Mouse (Mus musculus) natural killer cell, adult 2 months (primary cell): ENCODE data around the gene Masp1.

Experiments
- DNase-seq, 2 experiments: peaks; one replicate each; pipeline ENCODE4 v3.0.0; 2022; ENCODE audit warnings: low spot score in 2 of 2

Gene Masp1

GRCm38 (mm10) chr16:23458906-23459588 lies 61.6 kb downstream of the Masp1 start:
- no peak for DNase-seq

- DNase-seq = peak; percentile 13 to 25
Measured at GRCm38 (mm10) chr16:23457338-23457737, 63.3 kb downstream of the Masp1 start.

GRCm38 (mm10) chr16:23456534-23456933 lies 64.1 kb downstream of the Masp1 start:
- no peak for DNase-seq

GRCm38 (mm10) chr16:23454376-23454775 lies 66.2 kb downstream of the Masp1 start:
- no peak for DNase-seq

GRCm38 (mm10) chr16:23452476-23452875 lies 68.1 kb downstream of the Masp1 start:
- peak in 1 of 2 experiments; percentile 14 for DNase-seq

GRCm38 (mm10) chr16:23450816-23451215 lies 69.8 kb downstream of the Masp1 start:
- DNase-seq = no peak

GRCm38 (mm10) chr16:23449946-23450345 lies 70.7 kb downstream of the Masp1 start:
- DNase-seq = no peak

GRCm38 (mm10) chr16:23444231-23444630 lies 76.4 kb downstream of the Masp1 start:
- no peak for DNase-seq

GRCm38 (mm10) chr16:23437404-23438166 lies 83.0 kb downstream of the Masp1 start:
- DNase-seq = no peak

GRCm38 (mm10) chr16:23429991-23430390 lies 90.6 kb downstream of the Masp1 start:
- DNase-seq = no peak

- no peak for DNase-seq
Measured at GRCm38 (mm10) chr16:23428647-23429319, 91.8 kb downstream of the Masp1 start, which contains the start of gene Rtp1. Gene Rtp1, plus strand, starts transcription at chr16:23429133.

- DNase-seq = no peak
Measured at GRCm38 (mm10) chr16:23427701-23428100, 92.9 kb downstream of the Masp1 start.

- no peak for DNase-seq
Measured at GRCm38 (mm10) chr16:23423825-23424224, 96.8 kb downstream of the Masp1 start.

GRCm38 (mm10) chr16:23419565-23420085 lies 101.0 kb downstream of the Masp1 start:
- no peak for DNase-seq

GRCm38 (mm10) chr16:23417456-23418240 lies 103.0 kb downstream of the Masp1 start:
- no peak for DNase-seq

- DNase-seq = no peak
Measured at GRCm38 (mm10) chr16:23416657-23417293, 103.8 kb downstream of the Masp1 start.

GRCm38 (mm10) chr16:23416261-23416656 lies 104.4 kb downstream of the Masp1 start:
- DNase-seq = no peak

- no peak for DNase-seq
Measured at GRCm38 (mm10) chr16:23412930-23413329, 107.7 kb downstream of the Masp1 start.

- DNase-seq = peak; percentile 12 to 69
Measured at GRCm38 (mm10) chr16:23403008-23403755, 117.4 kb downstream of the Masp1 start.

- DNase-seq = no peak
Measured at GRCm38 (mm10) chr16:23401959-23402358, 118.7 kb downstream of the Masp1 start.
